Mouse (Mus musculus) MN1 (cell line): ENCODE data around the gene Ptgis.

Experiments used
- DNase-seq: peaks from one replicate; pipeline ENCODE4 v3.0.0-alpha.2; 2016; ENCODE audit warnings: low spot score

Gene Ptgis

DNA sequence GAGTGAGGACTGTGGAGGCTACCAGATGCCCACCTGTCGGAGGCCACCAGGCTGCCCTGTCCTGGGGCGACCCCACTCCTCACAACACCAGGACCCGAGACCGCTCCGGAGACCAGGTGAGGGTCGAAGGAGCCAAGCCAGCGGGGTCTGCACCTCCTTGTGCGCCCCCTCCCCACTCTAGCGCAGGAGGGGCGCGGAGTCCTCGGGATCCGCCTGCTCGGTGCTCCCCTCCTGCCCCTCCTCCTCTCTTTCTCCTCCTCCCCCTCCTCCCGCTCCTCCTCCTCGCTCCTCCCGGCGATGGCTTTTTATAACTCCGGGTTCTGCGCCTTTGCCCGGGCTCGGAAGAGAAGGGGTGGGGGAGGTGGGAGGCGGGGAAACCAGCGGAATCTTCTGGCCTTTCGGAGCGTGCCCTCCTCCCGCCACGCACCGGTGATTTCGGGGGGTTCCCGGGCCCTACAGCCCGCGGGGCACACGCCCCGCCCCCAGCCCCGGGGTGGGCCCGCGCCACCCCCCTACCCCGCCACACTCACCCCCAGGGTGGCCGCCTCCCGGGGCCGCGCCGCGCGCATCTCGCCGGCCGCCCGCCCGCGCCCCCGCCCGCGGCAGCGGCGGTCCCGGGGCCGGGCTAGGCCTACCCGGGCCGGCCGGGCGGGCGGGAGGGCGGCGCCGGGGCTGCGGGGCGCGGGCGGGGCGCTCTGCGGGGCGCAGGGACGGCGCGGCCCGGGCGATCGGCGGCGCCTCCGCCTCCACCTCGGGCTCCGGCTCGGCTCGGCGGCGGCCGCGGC is 50.9 kb downstream of the Ptgis start:
- DNase-seq: peak; percentile 63

DNA sequence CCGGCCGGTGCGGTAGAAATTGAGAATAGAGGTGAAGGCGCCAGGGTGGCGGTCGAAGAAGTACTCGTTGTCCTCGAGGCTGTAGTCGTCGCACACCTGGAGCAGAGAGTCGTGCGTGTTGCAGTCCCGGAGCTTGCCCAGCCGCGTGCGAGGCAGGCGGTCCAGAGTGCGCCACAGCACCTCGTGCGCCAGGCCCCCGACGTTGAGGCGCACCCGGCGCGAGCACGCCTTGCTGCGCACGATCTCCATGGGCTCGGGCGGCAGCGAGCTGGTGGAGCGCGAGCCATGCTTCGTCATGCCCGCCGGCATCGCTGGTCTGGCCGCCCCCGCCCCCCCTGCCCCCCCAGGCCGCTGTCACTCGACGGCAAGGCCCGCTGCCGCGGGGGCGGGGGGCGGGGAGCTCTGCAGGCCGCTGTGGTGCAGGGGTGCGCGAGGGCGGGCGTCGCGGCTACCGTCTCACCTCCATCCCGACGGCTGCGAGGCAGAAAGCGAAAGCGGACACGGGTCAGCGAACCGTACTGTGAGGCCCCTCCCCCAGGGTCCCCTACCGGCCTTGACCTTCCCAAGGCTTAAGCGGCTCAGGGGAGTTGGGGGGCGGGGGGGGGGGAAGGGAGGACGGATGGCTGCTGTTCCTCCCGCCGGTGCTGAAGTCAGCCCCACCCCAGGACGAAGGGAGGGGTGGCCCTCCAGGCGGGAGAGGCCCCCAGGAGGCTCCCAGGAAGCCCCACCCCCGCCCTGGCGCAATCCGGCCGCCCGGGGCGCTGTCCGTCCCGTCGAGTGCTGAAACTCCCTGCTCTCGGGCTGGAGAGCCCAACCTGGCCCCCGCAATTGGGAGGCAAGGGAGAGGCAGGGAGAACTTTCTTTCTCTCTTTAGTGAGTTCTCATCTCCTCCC is 51.8 kb downstream of the Ptgis start:
- no peak for DNase-seq

DNA sequence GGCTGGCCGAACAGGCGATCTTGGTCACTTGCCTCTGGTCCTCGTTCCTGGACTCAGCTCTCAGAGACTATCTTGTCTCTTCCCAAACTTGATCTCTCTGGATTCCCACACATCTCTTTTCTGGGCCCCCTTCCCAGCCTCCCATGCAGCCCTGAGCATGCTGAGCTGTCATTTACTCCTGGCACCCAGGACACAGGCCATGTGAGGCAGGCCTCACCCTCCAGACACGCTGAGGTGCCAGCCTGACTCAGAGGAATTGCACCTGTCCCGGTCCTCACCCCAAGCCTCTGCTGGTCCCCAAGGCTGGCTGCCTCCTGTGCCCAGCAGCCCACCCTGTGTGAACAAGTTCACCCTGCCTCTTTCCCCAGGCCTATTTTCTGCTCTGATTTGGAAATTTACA is 53.3 kb downstream of the Ptgis start:
- no peak for DNase-seq

DNA sequence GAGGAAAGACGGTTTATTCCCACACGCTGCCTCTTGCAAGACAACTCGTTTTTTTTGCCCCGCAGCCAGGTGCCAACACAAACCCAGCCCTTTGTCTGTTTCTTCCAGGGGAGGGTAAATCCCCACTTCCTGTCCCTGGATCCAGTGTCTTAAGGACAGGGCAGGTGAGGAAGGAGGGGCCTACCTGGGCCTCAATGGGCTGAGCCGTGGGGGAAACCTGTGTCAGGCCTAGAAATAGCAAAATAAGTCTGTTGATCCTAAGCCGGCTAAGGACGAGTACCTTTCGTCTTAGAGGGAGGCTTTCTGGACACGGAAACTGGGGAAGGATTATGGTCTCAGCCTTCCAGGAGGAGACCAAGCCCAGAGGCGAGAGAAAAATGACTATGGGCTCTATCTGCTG is 53.9 kb downstream of the Ptgis start:
- no peak for DNase-seq

DNA sequence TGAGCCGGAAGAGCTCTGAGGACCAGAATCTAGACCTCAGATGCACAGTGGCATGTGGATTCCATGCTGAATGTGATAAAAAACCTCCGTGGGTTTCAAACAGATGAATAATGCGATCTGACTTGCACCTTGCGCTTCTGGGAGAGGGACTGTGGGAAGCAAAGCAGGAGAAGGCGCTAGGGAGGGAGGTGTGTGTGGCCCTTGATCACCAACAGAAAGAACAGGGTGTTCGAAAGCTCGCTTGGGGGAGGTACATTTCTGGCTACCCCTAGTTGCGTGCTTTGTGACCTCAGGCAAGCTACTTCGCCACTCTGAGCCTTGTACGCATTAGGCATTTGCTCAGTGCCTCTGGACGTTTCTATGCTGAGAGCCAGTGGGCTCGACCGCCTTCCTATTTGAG is 54.4 kb downstream of the Ptgis start:
- DNase-seq: no peak

DNA sequence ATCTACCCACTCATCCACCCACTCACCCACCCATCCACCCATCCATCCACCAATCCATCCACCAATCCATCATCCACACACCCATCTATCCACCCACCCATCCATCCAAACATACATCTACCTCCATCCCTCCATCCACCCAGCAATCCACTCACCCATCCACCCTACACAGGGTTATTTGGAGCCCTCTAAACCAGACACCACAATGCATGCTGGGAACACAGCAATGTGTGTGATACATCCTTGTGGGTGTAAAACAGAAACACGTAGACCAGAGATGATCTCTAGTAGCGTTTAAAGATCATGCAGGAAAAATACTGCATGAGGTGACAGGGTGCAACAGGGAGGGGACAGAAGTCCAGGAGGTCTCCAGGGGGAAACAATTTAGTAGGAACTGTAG is 55.0 kb downstream of the Ptgis start:
- no peak for DNase-seq

DNA sequence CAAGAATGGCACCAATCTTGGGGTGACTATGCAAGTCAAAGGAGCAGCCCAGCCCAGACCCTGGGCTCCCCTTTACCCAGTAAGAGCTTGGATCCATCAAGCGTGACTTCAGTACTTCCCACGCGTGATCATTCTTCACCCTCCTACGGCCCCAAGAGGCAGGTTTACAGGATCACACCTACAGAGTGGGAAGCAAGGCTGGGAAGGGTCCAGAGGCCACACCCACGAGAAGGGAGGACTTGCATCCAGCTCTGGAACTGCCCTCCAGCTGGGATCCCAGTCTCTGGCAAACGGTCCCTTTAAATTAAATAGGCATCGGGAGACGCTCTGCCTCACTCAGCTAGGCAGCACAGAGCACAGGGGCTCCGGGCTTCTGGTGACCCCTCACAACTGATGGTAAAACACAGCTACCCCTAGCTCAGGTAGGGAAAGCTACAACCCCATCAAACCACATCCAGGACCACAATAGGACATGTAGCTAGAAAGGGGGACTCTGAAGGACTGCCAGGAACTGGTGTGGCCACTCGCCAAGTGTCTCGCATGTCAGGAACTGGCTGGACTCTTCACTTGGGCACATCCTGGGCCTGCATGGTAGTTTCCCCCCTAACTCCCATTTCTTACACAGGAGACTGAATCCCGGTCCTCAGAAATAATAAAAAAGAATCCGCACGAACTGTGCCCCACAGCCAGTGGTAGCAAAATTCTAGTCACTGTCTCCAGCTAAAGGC is 58.6 kb downstream of the Ptgis start:
- DNase-seq: no peak

DNA sequence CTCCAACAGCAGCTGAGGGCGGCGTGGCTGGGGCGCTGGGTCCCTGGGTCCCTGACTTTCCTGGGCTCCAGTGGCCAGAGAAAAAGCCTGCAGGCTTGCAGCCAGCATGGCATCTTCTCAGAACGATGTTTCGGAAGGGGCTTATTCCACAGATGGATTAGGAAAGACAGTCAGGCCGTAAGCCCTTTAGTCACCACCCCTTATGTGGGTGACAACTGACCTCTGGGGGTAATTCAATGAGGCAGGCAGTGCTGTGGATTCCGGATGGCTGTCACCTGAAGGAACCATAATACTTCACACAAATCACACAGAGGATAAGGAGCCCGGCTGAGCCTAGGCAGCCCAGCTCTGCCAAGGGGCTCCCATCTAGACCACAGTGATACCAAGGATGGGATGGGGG is 59.3 kb downstream of the Ptgis start:
- DNase-seq: no peak

DNA sequence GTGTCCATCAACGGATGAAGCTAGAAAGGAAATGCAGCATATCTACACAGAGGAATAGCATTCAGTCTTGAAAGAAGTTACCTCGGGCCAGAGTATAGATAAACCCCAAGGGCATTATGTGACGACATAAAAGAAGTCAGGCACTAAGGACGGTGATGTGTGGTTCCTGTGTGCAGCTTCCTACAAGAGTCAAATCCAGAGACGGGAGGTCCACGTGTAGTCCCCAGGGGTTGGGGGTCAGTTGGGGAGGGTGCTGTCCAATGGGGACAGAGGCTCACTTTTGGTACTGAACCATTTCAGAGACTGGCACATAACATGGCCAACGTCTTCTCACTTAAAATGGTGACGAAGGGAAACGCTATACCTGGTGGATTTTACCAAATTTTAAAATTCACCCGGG is 61.1 kb downstream of the Ptgis start:
- no peak for DNase-seq

DNA sequence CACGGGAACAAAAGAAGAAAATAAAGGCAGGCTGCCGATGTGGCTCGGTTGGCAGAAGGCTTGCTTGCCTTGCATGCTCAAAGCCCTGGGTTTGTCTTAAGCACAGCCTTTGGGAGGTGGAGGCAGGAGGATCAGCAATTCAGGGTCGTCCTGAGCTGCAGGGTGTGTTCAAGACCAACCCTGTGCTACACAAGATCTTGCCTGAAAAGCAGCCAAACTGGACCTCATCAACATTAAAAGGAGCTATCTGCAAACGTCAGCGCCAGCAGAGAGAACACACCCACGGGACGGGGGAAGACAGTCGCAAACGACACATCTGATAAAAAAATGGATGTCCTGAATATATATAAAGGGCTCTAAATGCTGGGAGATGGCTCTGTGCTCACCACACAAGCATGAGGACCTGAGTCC is 63.2 kb downstream of the Ptgis start:
- DNase-seq: no peak

DNA sequence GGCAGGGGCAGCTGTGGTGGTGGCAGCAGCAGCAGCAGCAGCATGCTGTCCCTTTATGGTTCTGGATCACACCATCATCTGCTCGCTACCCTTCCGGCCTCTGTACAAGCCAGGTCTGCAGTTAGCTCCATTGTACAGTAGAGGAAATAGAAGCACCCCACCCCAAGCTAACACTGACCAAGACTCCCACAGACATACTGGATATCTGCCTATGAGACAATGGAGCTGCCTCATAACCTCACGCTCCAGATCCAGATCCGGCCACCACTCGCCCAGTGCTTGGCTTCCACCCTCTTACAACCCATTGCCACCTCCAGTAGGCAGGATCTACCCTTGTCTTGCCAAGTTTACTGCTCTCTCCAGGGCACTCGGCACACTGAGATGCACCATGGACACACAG is 65.1 kb downstream of the Ptgis start:
- no peak for DNase-seq

DNA sequence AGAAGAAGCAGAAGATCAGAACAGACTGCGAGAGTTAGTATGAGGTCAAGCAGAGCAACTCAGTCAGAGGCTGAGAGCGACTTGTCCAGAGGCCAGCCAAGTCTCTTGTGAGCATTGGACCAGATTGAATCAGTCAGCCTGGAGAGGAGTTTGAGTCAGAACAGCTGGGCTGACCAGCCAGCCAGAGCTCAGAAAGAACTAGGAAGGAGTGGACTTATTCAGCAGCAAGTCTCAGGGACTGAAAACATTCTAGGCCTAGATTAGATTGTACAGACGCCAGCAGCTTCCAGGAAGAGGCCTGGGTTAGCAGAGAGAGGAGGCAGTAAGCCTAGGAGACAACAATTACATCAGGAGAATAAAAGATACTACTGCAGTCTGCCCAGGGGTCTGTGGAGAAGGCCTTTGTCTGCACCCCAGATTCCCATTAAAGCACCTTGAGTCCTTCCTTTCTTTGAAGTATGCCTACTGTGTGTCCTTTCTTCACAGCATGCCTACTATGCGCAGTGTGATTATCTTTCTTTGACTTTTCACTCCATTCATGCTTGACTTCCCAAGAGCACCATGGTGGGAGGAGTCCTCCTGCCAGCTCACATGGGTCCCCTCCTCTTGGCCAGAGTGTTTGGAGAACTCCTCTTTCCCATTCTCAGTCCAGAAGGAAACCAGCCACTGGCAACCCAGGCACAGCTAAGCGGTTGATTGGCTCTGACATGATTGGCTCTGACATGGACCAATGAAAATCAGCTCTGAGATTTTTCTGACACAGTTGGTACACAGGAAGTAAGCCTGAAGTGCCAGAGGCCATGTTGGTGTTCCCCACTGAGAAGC is 67.1 kb downstream of the Ptgis start:
- DNase-seq: no peak

DNA sequence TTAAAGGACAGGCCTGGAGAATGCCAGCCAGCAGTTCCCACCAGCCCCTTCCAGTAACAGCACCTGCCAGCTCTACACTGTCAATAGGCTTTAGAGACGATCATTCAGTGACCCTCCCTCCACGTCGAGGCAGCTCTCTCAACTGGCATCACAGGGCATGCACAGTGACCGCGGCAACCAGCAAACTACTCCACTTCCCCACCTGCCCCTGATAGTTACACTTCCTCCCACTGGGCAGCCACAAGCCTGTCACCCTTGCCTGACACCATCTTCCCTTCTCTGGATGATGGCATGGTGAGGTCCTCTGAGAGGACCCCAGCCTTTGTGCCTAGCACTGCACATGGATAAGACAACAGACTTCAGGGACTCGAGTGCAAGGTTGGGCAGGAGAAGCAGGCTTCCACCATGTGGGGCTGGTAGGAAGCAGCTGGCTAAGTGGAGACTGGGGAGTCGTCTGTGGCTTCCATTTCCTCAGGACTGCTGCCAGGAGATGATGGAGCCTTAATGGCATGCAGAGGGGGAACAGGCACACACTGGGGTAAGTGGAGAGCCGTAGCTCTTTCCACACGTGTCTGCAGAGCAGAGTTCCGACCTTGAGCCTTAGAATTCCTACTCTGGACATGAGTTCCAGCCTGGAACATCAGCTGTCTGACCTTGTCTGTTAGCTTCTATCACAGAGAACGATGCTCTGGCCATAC is 72.7 kb downstream of the Ptgis start:
- no peak for DNase-seq

DNA sequence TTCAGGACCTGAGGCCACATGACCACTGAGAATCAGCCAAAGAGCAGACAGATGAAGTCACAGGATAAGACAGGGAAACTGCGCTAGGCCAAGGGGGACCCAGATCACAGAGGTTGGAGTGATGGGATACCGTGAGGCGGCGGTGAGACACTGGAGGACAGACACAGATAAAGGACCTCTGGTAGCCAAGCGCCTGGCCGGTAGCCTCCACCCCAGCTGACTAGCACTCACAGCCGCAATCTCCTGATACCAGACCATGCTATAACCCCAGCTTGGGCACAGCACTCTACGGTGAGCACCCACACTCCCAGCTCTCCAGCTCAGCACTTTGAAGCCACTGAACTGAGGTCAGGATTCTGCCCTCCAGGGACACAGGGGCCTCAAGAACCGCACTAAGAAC is 76.8 kb downstream of the Ptgis start:
- no peak for DNase-seq

DNA sequence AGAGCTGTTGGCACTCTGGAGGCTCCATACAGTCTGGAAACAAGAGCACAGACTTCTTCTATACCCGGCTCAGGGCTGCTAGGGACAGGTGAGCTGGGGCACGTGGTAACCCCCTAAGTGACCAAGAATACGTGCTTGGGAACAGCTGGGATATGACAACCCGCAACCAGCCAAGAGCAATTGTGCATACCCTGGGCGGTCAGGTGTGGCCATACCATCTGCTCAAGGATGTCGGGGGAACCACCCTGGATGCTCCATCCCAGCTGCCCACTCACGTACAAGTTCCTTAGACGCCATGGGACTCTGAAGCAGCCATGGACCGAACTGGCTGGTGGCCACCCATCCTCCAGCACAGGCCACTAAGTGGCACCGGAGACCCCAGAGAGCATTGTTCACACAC is 77.3 kb downstream of the Ptgis start:
- no peak for DNase-seq

DNA sequence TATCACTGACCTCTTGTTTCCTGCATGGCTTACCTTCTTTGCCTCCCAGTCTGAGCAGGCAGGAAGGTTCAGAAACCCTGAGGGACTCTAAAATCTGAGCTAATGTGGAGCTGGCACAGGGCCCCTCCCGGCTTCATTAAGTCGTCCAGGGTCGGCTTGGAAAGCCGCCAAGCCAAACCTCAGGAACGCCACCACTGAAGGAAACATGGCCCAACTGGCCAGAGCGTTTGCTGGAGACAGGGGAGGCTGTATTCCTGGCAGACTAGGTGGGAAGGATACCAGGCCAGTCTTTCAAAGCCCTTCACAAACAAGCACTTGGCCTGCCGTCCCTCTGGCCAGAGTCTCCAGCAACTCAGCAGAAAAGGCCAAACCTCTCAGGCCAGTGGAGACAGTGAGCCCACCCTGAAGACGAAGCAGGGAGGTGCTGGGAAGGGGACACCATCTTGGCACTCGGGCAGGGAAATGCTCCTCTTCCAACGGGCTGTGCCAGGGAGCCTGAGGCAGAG is 77.8 kb downstream of the Ptgis start:
- peak; percentile 87 for DNase-seq

DNA sequence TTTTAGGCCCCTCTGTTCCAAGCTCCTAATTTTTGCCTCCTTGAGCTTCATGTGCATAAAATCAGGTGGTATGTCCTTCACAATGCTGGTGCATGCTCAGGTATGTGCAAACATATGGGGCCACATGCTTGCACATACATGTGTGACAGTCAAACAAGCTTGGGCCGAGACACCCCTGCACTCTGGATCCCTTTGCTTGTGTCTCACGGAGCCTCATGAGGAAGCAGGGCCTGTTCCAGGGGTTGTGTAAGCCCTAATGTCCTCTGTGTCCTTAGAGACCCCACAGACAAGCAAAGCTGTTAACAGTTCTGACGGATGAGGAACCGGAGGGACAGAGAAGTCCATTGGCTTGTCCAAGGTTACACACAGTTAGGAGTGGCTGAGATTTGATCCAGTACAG is 80.7 kb downstream of the Ptgis start:
- no peak for DNase-seq

DNA sequence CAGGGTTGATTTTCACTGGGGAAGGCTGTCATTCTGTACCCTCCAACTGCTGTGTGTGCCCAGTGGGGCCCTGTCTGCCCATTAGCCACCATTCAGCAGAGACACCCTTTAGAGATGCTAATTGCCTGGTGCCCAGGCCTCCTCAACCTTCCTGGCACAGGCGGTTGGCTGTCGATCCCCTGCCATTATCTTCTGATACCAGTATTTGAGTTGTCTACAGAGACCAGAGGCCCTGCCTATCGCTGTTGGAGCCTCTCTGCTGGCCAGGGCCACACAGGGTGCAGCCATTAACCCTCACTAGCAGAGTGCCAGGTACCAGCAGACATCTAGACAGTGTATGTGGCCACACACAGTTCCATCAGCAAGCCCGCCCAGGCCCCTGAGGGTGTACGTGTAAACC is 81.6 kb downstream of the Ptgis start:
- no peak for DNase-seq

DNA sequence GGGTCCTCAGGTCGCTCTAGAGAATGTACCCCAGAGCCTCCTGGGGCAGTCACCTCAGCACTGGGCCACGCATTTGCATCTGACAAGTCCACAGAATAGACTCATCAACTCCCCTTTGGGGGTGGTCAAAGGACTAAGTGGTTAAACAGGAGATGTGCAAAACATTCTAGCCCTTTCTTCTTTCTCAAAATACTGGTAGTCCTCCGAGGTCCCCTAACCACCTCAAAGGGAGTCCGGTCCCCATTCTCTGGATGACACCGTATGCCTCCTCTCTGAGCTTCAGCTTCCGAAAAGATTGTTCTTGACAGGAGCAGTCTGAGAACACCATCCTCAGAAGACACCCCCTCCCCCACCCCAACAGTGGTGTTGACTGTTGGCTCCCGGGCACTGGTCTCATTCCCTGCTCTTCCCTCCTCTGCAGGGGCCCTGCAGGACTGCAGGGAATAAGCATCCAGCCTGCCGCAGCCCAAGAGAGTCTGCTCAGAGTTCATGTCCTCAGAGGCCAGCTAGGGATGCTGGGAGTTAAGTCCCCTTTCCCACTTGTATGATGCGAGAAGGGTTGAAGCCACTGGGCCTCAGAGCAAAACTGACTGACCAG is 84.2 kb downstream of the Ptgis start:
- no peak for DNase-seq

DNA sequence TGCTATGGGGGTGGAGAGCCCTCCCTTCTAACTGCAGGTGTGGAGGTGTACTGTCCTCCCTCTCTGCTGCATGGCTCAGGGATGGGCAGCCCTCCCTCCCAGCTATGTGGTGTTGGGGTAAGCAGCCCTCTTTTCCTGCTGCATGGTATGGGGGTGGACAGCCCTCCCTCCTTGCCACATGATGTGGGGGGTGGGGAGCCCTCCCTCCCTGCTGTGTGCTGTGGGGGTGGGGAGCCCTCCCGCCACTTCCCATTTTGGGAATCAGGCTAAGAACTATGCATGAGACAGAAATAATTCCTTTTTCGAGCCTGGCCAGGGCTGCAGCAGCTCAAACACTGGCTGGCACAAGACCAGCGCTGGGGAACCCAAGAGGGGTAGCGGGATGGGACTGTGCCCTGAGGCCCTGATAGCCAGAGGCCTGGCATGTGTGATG is 84.8 kb downstream of the Ptgis start:
- peak; percentile 20 for DNase-seq

DNA sequence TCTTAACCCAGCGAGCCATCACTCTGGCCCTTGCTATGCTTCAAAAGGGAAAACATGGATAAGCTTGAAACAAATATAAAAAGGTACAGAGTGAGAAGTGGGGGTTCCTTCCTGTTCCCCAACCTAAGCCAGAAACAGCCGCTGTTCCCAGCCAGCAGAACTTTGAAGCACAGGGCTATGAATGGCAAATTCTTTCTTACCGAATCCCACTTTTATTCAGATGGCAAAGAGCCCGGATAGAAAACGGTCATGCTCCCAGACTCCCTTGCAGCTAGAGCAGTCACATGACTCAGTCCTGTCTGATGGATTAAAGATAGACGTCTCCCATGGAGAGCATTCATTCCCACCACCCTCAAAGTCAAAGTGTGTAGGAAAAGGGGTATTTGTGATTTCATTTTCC is 89.5 kb downstream of the Ptgis start:
- DNase-seq: no peak
